Mouse (Mus musculus): ENCODE data around the gene Syne2. TPM values are rescaled to one million over a fixed set of nuclear protein-coding genes. Genes with fewer than 3 reads are reported as not detected.

Syne2 gene
- polyA plus RNA-seq, 1 experiment from 2014 or later: 137 TPM

GRCm38 (mm10) chr12:75886161-75886560 lies 68.2 kb downstream of the Syne2 start:
- Histone ChIP-seq H3K27ac (no peak overlapping the region), H3K4me1 (no peaks in the 10 kb centered on the region), H3K36me3 (ENCODE audit: poor library complexity, severe bottlenecking) (peaks cover 62% of the 10 kb centered on the region), H3K9ac (no peak overlapping the region), H3K9me3 (replicated peaks) (no peaks in the 10 kb centered on the region), H3K27me3 (no peaks in the 10 kb centered on the region), H3K4me2 (no peak overlapping the region), H3K4me3 (no peak overlapping the region)
- WGBS: 81% methylated on average over 7 of the region's 7 CpGs
- no peak for ATAC-seq

GRCm38 (mm10) chr12:75886946-75887345 lies 69.0 kb downstream of the Syne2 start:
- ATAC-seq: no peak
- Histone ChIP-seq H3K4me1 (no peaks in the 10 kb centered on the region), H3K36me3 (ENCODE audit: poor library complexity, severe bottlenecking) (peaks cover 60% of the 10 kb centered on the region), H3K27ac (no peak overlapping the region), H3K9ac (no peak overlapping the region), H3K4me3 (no peak overlapping the region), H3K4me2 (no peak overlapping the region), H3K27me3 (no peaks in the 10 kb centered on the region), H3K9me3 (replicated peaks) (no peaks in the 10 kb centered on the region)
- WGBS: 90% methylated on average over 2 of the region's 2 CpGs

GRCm38 (mm10) chr12:75888721-75889120 lies 70.8 kb downstream of the Syne2 start:
- Histone ChIP-seq H3K4me3 (no peak overlapping the region), H3K27me3 (no peaks in the 10 kb centered on the region), H3K9me3 (replicated peaks) (no peaks in the 10 kb centered on the region), H3K4me2 (no peak overlapping the region), H3K9ac (no peak overlapping the region), H3K4me1 (no peaks in the 10 kb centered on the region), H3K27ac (no peak overlapping the region), H3K36me3 (ENCODE audit: poor library complexity, severe bottlenecking) (peaks cover 71% of the 10 kb centered on the region)
- no peak for ATAC-seq
- 95% methylated on average over 12 of the region's 12 CpGs for WGBS

- H3K27ac ChIP-seq: no peak overlapping the region
- no peaks in the 10 kb centered on the region for H3K4me1 ChIP-seq
- no peaks in the 10 kb centered on the region for H3K27me3 ChIP-seq
- no peaks in the 10 kb centered on the region for H3K9me3 ChIP-seq (replicated peaks)
- H3K4me2 ChIP-seq: no peak overlapping the region
- ATAC-seq: no peak
- H3K36me3 ChIP-seq (ENCODE audit: poor library complexity, severe bottlenecking): peaks cover 78% of the 10 kb centered on the region
- 99% methylated on average over 5 of the region's 5 CpGs for WGBS
- H3K9ac ChIP-seq: no peak overlapping the region
- no peak overlapping the region for H3K4me3 ChIP-seq
Measured at GRCm38 (mm10) chr12:75891206-75891605, 73.3 kb downstream of the Syne2 start.

GRCm38 (mm10) chr12:75893392-75893791 lies 75.5 kb downstream of the Syne2 start:
- Histone ChIP-seq H3K27ac (no peak overlapping the region), H3K4me1 (no peaks in the 10 kb centered on the region), H3K4me3 (no peak overlapping the region), H3K9me3 (replicated peaks) (no peaks in the 10 kb centered on the region), H3K9ac (no peak overlapping the region), H3K4me2 (no peak overlapping the region), H3K36me3 (ENCODE audit: poor library complexity, severe bottlenecking) (peaks cover 82% of the 10 kb centered on the region), H3K27me3 (no peaks in the 10 kb centered on the region)
- WGBS: 83% methylated on average over 5 of the region's 5 CpGs
- no peak for ATAC-seq

- H3K9me3 ChIP-seq (replicated peaks): no peaks in the 10 kb centered on the region
- H3K36me3 ChIP-seq (ENCODE audit: poor library complexity, severe bottlenecking): peaks cover 83% of the 10 kb centered on the region
- 69% methylated on average over 9 of the region's 9 CpGs for WGBS
- H3K27ac ChIP-seq: no peak overlapping the region
- no peaks in the 10 kb centered on the region for H3K27me3 ChIP-seq
- no peaks in the 10 kb centered on the region for H3K4me1 ChIP-seq
- no peak overlapping the region for H3K9ac ChIP-seq
- H3K4me2 ChIP-seq: no peak overlapping the region
- no peak overlapping the region for H3K4me3 ChIP-seq
- peak; percentile 48; the same call in 1 of the 2 replicates for ATAC-seq
Measured at GRCm38 (mm10) chr12:75894316-75894997, 76.5 kb downstream of the Syne2 start.

GRCm38 (mm10) chr12:75894998-75895331 lies 77.0 kb downstream of the Syne2 start:
- WGBS: 55% methylated on average over 7 of the region's 7 CpGs
- H3K36me3 ChIP-seq (ENCODE audit: poor library complexity, severe bottlenecking): peaks cover 84% of the 10 kb centered on the region
- no peaks in the 10 kb centered on the region for H3K4me1 ChIP-seq

GRCm38 (mm10) chr12:75897793-75898192 lies 79.9 kb downstream of the Syne2 start:
- WGBS: 94% methylated on average over 7 of the region's 7 CpGs
- no peak overlapping the region for H3K4me3 ChIP-seq
- no peaks in the 10 kb centered on the region for H3K27me3 ChIP-seq
- peaks cover 7% of the 10 kb centered on the region for H3K9me3 ChIP-seq (replicated peaks)
- ATAC-seq: no peak
- no peaks in the 10 kb centered on the region for H3K4me1 ChIP-seq
- no peak overlapping the region for H3K4me2 ChIP-seq
- H3K27ac ChIP-seq: no peak overlapping the region
- peaks cover 74% of the 10 kb centered on the region for H3K36me3 ChIP-seq (ENCODE audit: poor library complexity, severe bottlenecking)
- H3K9ac ChIP-seq: no peak overlapping the region

More at GRCm38 (mm10) chr12:75894998-75895331, 77.0 kb downstream of the Syne2 start:
- no peak overlapping the region for H3K27ac ChIP-seq
- H3K27me3 ChIP-seq: no peaks in the 10 kb centered on the region
- H3K9me3 ChIP-seq (replicated peaks): no peaks in the 10 kb centered on the region
- no peak overlapping the region for H3K4me2 ChIP-seq
- no peak overlapping the region for H3K9ac ChIP-seq
- H3K4me3 ChIP-seq: no peak overlapping the region
- no peak for ATAC-seq

- peaks cover 74% of the 10 kb centered on the region for H3K36me3 ChIP-seq (ENCODE audit: poor library complexity, severe bottlenecking)
- peaks cover 7% of the 10 kb centered on the region for H3K9me3 ChIP-seq (replicated peaks)
- no peaks in the 10 kb centered on the region for H3K4me1 ChIP-seq
- no peak overlapping the region for H3K4me2 ChIP-seq
- 97% methylated on average over 9 of the region's 9 CpGs for WGBS
- ATAC-seq: no peak
- H3K27ac ChIP-seq: no peak overlapping the region
- no peaks in the 10 kb centered on the region for H3K27me3 ChIP-seq
- no peak overlapping the region for H3K9ac ChIP-seq
- H3K4me3 ChIP-seq: no peak overlapping the region
Measured at GRCm38 (mm10) chr12:75901721-75902120, 83.8 kb downstream of the Syne2 start.

- H3K4me2 ChIP-seq: no peak overlapping the region
- WGBS: 97% methylated on average over 11 of the region's 11 CpGs
- H3K9ac ChIP-seq: no peak overlapping the region
- no peak overlapping the region for H3K4me3 ChIP-seq
- peaks cover 67% of the 10 kb centered on the region for H3K36me3 ChIP-seq (ENCODE audit: poor library complexity, severe bottlenecking)
- H3K27ac ChIP-seq: no peak overlapping the region
- H3K4me1 ChIP-seq: no peaks in the 10 kb centered on the region
- no peak for ATAC-seq
- H3K9me3 ChIP-seq (replicated peaks): peaks cover 7% of the 10 kb centered on the region
- H3K27me3 ChIP-seq: no peaks in the 10 kb centered on the region
Measured at GRCm38 (mm10) chr12:75904068-75904467, 86.1 kb downstream of the Syne2 start.

GRCm38 (mm10) chr12:75905304-75905703 lies 87.4 kb downstream of the Syne2 start:
- Histone ChIP-seq H3K36me3 (ENCODE audit: poor library complexity, severe bottlenecking) (peaks cover 72% of the 10 kb centered on the region), H3K27me3 (no peaks in the 10 kb centered on the region), H3K27ac (no peak overlapping the region), H3K4me3 (no peak overlapping the region), H3K9me3 (replicated peaks) (peaks cover 7% of the 10 kb centered on the region), H3K4me2 (no peak overlapping the region), H3K4me1 (no peaks in the 10 kb centered on the region), H3K9ac (no peak overlapping the region)
- ATAC-seq: no peak
- WGBS: 96% methylated on average over 7 of the region's 7 CpGs

GRCm38 (mm10) chr12:75908466-75908865 lies 90.5 kb downstream of the Syne2 start:
- peaks cover 84% of the 10 kb centered on the region for H3K36me3 ChIP-seq (ENCODE audit: poor library complexity, severe bottlenecking)
- ATAC-seq: no peak
- no peaks in the 10 kb centered on the region for H3K27me3 ChIP-seq
- H3K4me1 ChIP-seq: no peaks in the 10 kb centered on the region
- H3K4me3 ChIP-seq: no peak overlapping the region
- H3K9ac ChIP-seq: no peak overlapping the region
- WGBS: 70% methylated on average over 3 of the region's 3 CpGs
- no peaks in the 10 kb centered on the region for H3K9me3 ChIP-seq (replicated peaks)
- H3K27ac ChIP-seq: no peak overlapping the region
- no peak overlapping the region for H3K4me2 ChIP-seq

GRCm38 (mm10) chr12:75915694-75916093 lies 97.8 kb downstream of the Syne2 start:
- Histone ChIP-seq H3K27me3 (no peaks in the 10 kb centered on the region), H3K4me3 (no peak overlapping the region), H3K9me3 (replicated peaks) (no peaks in the 10 kb centered on the region), H3K9ac (no peak overlapping the region), H3K36me3 (ENCODE audit: poor library complexity, severe bottlenecking) (peaks cover 78% of the 10 kb centered on the region), H3K4me2 (no peak overlapping the region), H3K27ac (no peak overlapping the region), H3K4me1 (no peaks in the 10 kb centered on the region)
- ATAC-seq: no peak
- 93% methylated on average over 5 of the region's 5 CpGs for WGBS

Data from forebrain, embryonic 13.5 days (tissue).